Mouse (Mus musculus) MEL (cell line): ENCODE results near the gene Dctn1. TPM values are rescaled to one million over a fixed set of nuclear protein-coding genes. Genes with fewer than 3 reads are reported as not detected.

ENCODE experiments used
- DNase-seq: peaks from one replicate; pipeline ENCODE4 v3.0.0; 2011; ENCODE audit warnings: low read depth, low spot score
- H3K27ac ChIP-seq: 2 replicates; pipeline ENCODE4 v1.5.1; 2012; ENCODE audit warnings: low read depth, mild to moderate bottlenecking, control low read depth, low read length, moderate library complexity; ENCODE audit not compliant: control insufficient read depth
- H3K27me3 ChIP-seq, 2 experiments: fragments of 150-350 bp in 1 of 2; sonication (generic) in 1 of 2; 2 replicates each; pipeline ENCODE4 v1.6.1; 2012; ENCODE audit warnings: low read length in 2 of 2, mild to moderate bottlenecking in 2 of 2, improper control_type of control experiment in 1 of 2, moderate library complexity in 1 of 2; ENCODE audit not compliant: insufficient read depth in 2 of 2, control insufficient read depth in 1 of 2
- H3K36me3 ChIP-seq, 2 experiments: 2 replicates each; pipeline ENCODE4 v1.6.1; 2012 to 2014; ENCODE audit warnings: low read length in 2 of 2, improper control_type of control experiment in 1 of 2, inconsistent platforms in 1 of 2, mild to moderate bottlenecking in 1 of 2; ENCODE audit not compliant: insufficient read depth in 2 of 2, control insufficient read depth in 1 of 2
- H3K4me1 ChIP-seq, 2 experiments: fragments of 150-350 bp in 1 of 2; sonication (generic) in 1 of 2; 2 replicates each; pipeline ENCODE4 v1.6.1; 2012; ENCODE audit warnings: low read length in 2 of 2, improper control_type of control experiment in 1 of 2, mild to moderate bottlenecking in 1 of 2; ENCODE audit not compliant: insufficient read depth in 2 of 2, control insufficient read depth in 1 of 2
- H3K4me3 ChIP-seq, 2 experiments: fragments of 150-350 bp in 1 of 2; sonication (generic) in 1 of 2; 2 replicates each; pipeline ENCODE4 v1.5.1; 2012; ENCODE audit warnings: low read depth in 2 of 2, low read length in 2 of 2, mild to moderate bottlenecking in 2 of 2, moderate library complexity in 2 of 2, control low read depth in 1 of 2, improper control_type of control experiment in 1 of 2; ENCODE audit not compliant: control insufficient read depth in 1 of 2, insufficient read depth in 1 of 2
- H3K79me2 ChIP-seq: 2 replicates; pipeline ENCODE4 v1.6.1; 2012; ENCODE audit warnings: mild to moderate bottlenecking, low read length, moderate library complexity; ENCODE audit not compliant: control insufficient read depth, poor library complexity, insufficient read depth
- H3K9ac ChIP-seq: 2 replicates; pipeline ENCODE4 v1.6.1; 2012; ENCODE audit warnings: low read depth, mild to moderate bottlenecking, control low read depth, low read length, moderate library complexity; ENCODE audit not compliant: control insufficient read depth, poor library complexity, severe bottlenecking
- H3K9me3 ChIP-seq: fragments of 150-350 bp; sonication (generic); replicated peaks from 2 replicates; pipeline ENCODE4 v1.6.1; 2012; ENCODE audit warnings: mild to moderate bottlenecking, low read length, improper control_type of control experiment, moderate library complexity; ENCODE audit not compliant: insufficient read depth
- BHLHE40 ChIP-seq: IDR thresholded peaks from 2 replicates; pipeline ENCODE4 v1.6.1; 2012; ENCODE audit warnings: low read depth, mild to moderate bottlenecking, inconsistent platforms, low read length, improper control_type of control experiment, borderline replicate concordance
- CHD1 ChIP-seq: IDR thresholded peaks from 2 replicates; pipeline ENCODE4 v1.6.1; 2012; ENCODE audit warnings: low read depth, mild to moderate bottlenecking, inconsistent platforms, low read length, improper control_type of control experiment
- CTCF ChIP-seq, 3 experiments: IDR thresholded peaks in 2 of 3; conservative IDR thresholded peaks in 1 of 3; 2 replicates each; pipeline ENCODE4 v1.5.1; 2011 to 2012; ENCODE audit warnings: low read length in 3 of 3, low read depth in 2 of 3, mild to moderate bottlenecking in 2 of 3, improper control_type of control experiment in 1 of 3, inconsistent platforms in 1 of 3, mixed read lengths in 1 of 3, moderate library complexity in 1 of 3; ENCODE audit not compliant: control insufficient read depth in 1 of 3, insufficient read depth in 1 of 3, poor library complexity in 1 of 3, severe bottlenecking in 1 of 3
- EP300 ChIP-seq, 2 experiments: IDR thresholded peaks; 2 replicates each; pipeline ENCODE4 v1.6.1; 2011; ENCODE audit warnings: improper control_type of control experiment in 2 of 2, low read length in 2 of 2, low read depth in 1 of 2, mild to moderate bottlenecking in 1 of 2
- KAT2A ChIP-seq: conservative IDR thresholded peaks from 2 replicates; pipeline ENCODE4 v1.6.1; 2012; ENCODE audit warnings: low read depth, low read length, improper control_type of control experiment, inconsistent platforms
- MAFK ChIP-seq: IDR thresholded peaks from 2 replicates; pipeline ENCODE4 v1.6.1; 2011; ENCODE audit warnings: low read depth, mild to moderate bottlenecking, low read length, improper control_type of control experiment, borderline replicate concordance
- MEF2A ChIP-seq: IDR thresholded peaks from 2 replicates; pipeline ENCODE4 v1.6.1; 2014; ENCODE audit warnings: low read depth, mild to moderate bottlenecking, inconsistent platforms, low read length, improper control_type of control experiment; ENCODE audit not compliant: poor library complexity, insufficient replicate concordance, severe bottlenecking; ENCODE audit errors: extremely low read depth
- POLR2AphosphoS2 ChIP-seq: IDR thresholded peaks from 2 replicates; pipeline ENCODE4 v1.6.1; 2011; ENCODE audit warnings: low read length, improper control_type of control experiment
- POLR2AphosphoS5 ChIP-seq: IDR thresholded peaks from 2 replicates; pipeline ENCODE4 v1.6.1; 2012; ENCODE audit warnings: low read depth, borderline replicate concordance, mild to moderate bottlenecking, inconsistent platforms, low read length, moderate library complexity, mixed read lengths
- TAL1 ChIP-seq: IDR thresholded peaks from 2 replicates; pipeline ENCODE4 v1.6.1; 2012; ENCODE audit warnings: mild to moderate bottlenecking, inconsistent platforms, low read length, moderate library complexity, mixed read lengths
- TBP ChIP-seq: IDR thresholded peaks from 2 replicates; pipeline ENCODE4 v1.8.0; 2011; ENCODE audit warnings: low read depth, low read length, improper control_type of control experiment
- TCF12 ChIP-seq: IDR thresholded peaks from 2 replicates; pipeline ENCODE4 v1.6.1; 2014; ENCODE audit warnings: low read depth, mild to moderate bottlenecking, inconsistent platforms, low read length, improper control_type of control experiment, moderate library complexity
- USF1 ChIP-seq: IDR thresholded peaks from 2 replicates; pipeline ENCODE4 v1.6.1; 2014; ENCODE audit warnings: low read depth, mild to moderate bottlenecking, inconsistent platforms, low read length, improper control_type of control experiment, moderate library complexity
- ZC3H11A ChIP-seq: IDR thresholded peaks from 2 replicates; pipeline ENCODE4 v1.6.1; 2012; ENCODE audit warnings: low read depth, mild to moderate bottlenecking, inconsistent platforms, low read length, improper control_type of control experiment
- ZMIZ1 ChIP-seq: IDR thresholded peaks from 2 replicates; pipeline ENCODE4 v1.6.1; 2012; ENCODE audit warnings: low read depth, mild to moderate bottlenecking, inconsistent platforms, low read length, improper control_type of control experiment, moderate library complexity
- ZNF384 ChIP-seq: IDR thresholded peaks from 2 replicates; pipeline ENCODE4 v1.6.1; 2012; ENCODE audit warnings: low read depth, mild to moderate bottlenecking, inconsistent platforms, low read length, improper control_type of control experiment
- polyA plus RNA-seq, 2 experiments: library from polyadenylated mRNA; stranded (reverse) in 1 of 2; unstranded in 1 of 2; fragments of >175 nt in 1 of 2; fragments of >200 nt in 1 of 2; gene quantifications; 2 replicates each; pipeline versions ENCODE4 v1.2.1 to v1.2.4; 2012; ENCODE audit warnings: low replicate concordance in 2 of 2, low read depth in 1 of 2; ENCODE audit not compliant: insufficient read length in 2 of 2, insufficient read depth in 1 of 2, missing spikeins in 1 of 2
- total RNA-seq: library from RNA; depleted of rRNA; stranded (reverse); fragments of 300-350 nt; gene quantifications from 2 replicates; pipeline ENCODE4 v1.2.3, GENCODE M21; 2012

The Dctn1 gene
- total and polyA plus RNA-seq, 3 experiments: 23.3 to 81.9 TPM; not detected in 1

GRCm38 (mm10) chr6:83134226-83134625 is 31.5 kb upstream of the Dctn1 start:
- no peak for DNase-seq
- H3K27me3 ChIP-seq: no peaks in the 10 kb centered on the region
- H3K79me2 ChIP-seq: peaks cover 6% of the 10 kb centered on the region; the same call in 1 of the 2 replicates
- peaks cover 0 to 18% of the 10 kb centered on the region in 2 experiments; a peak in 3 of 4 replicates for H3K4me1 ChIP-seq
- H3K9ac ChIP-seq: no peak overlapping the region
- H3K27ac ChIP-seq: no peak overlapping the region
- no peak overlapping the region for H3K4me3 ChIP-seq
- TF ChIP-seq MEF2A (no peak), TAL1 (no peak), MAFK (no peak), ZC3H11A (no peak), CTCF (IDR thresholded peaks at IDR 0.05 in 2 of 3, conservative IDR thresholded peaks at IDR 0.05 in 1 of 3; ENCODE audit: control insufficient read depth in 1 of 3, insufficient read depth in 1 of 3, low read depth in 2 of 3, low read length in 3 of 3, poor library complexity in 1 of 3, severe bottlenecking in 1 of 3) (no peak), TCF12 (no peak), ZNF384 (no peak)
- no peaks in the 10 kb centered on the region; a peak in 1 of 4 replicates for H3K36me3 ChIP-seq
- H3K9me3 ChIP-seq: no peaks in the 10 kb centered on the region

GRCm38 (mm10) chr6:83134951-83135513 is 30.7 kb upstream of the Dctn1 start, which contains the start of gene Rtkn:
TSS of gene Rtkn (plus strand) at chr6:83135463.
- no peak within 1 kb of the TSS for H3K9ac ChIP-seq
- no peaks in the 10 kb centered on the region; a peak in 1 of 4 replicates for H3K36me3 ChIP-seq
- no peak within 1 kb of the TSS for H3K27ac ChIP-seq
- H3K9me3 ChIP-seq: no peaks in the 10 kb centered on the region
- no peak for DNase-seq
- H3K79me2 ChIP-seq: peaks cover 6% of the 10 kb centered on the region; the same call in 1 of the 2 replicates
- TF ChIP-seq POLR2AphosphoS5 (no peak), MEF2A (no peak), POLR2AphosphoS2 (no peak), CHD1 (no peak)
- H3K4me1 ChIP-seq: peaks cover 0 to 18% of the 10 kb centered on the region in 2 experiments; a peak in 3 of 4 replicates
- H3K4me3 ChIP-seq: no peak within 1 kb of the TSS
- H3K27me3 ChIP-seq: no peaks in the 10 kb centered on the region

GRCm38 (mm10) chr6:83135571-83136161 is 30.1 kb upstream of the Dctn1 start:
- H3K27ac ChIP-seq: no peak overlapping the region
- H3K4me3 ChIP-seq: no peak overlapping the region

More at GRCm38 (mm10) chr6:83135571-83136161, 30.1 kb upstream of the Dctn1 start:
- H3K9ac ChIP-seq: no peak overlapping the region
- no peak for TF ChIP-seq ZMIZ1
- TF ChIP-seq ZNF384: no peak
- TF ChIP-seq CTCF (IDR thresholded peaks at IDR 0.05 in 2 of 3, conservative IDR thresholded peaks at IDR 0.05 in 1 of 3; ENCODE audit: control insufficient read depth in 1 of 3, insufficient read depth in 1 of 3, low read depth in 2 of 3, low read length in 3 of 3, poor library complexity in 1 of 3, severe bottlenecking in 1 of 3): no peak
- no peak for TF ChIP-seq TBP
- no peak for TF ChIP-seq CHD1
- TF ChIP-seq ZC3H11A: no peak
- no peak for TF ChIP-seq BHLHE40
- TF ChIP-seq KAT2A: no peak
- TF ChIP-seq POLR2AphosphoS2: no peak
- no peak for TF ChIP-seq EP300 (IDR thresholded peaks at IDR 0.05; ENCODE audit: low read depth in 1 of 2, low read length in 2 of 2)
- TF ChIP-seq USF1: no peak
- TF ChIP-seq, all 39 proteins: peak for 0
- no peaks in the 10 kb centered on the region; a peak in 1 of 4 replicates for H3K36me3 ChIP-seq
- H3K9me3 ChIP-seq: no peaks in the 10 kb centered on the region
- H3K4me1 ChIP-seq: peaks cover 0 to 18% of the 10 kb centered on the region in 2 experiments; a peak in 3 of 4 replicates
- H3K27me3 ChIP-seq: no peaks in the 10 kb centered on the region
- DNase-seq: no peak
- peaks cover 6% of the 10 kb centered on the region; the same call in 1 of the 2 replicates for H3K79me2 ChIP-seq
